Comparison of ENCODE assay signal across 11 mouse cellular contexts in genomic region chr4:47979579-47980313, GRCm38 (mm10).
DNase-seq lines count a peak whose midpoint lies in the region; ATAC-seq and TF ChIP-seq lines count a peak whose summit lies in the region.
"Had no signal": no experiment of that assay in that cellular context is flagged by ENCODE, and none has a peak within 500 bp of the region (broad histone marks: within the 10 kb centered on the region; RNA-seq: fewer than 3 reads in every experiment).

No protein-coding gene starts in this region.

- no peak overlapping the region for H3K9ac ChIP-seq in hindbrain, embryonic 13.5 days
- H3K9ac ChIP-seq: limb, embryonic 12.5 days had no signal

- H3K27ac ChIP-seq in left cerebral cortex, adult 2 months, result no peak overlapping the region
- no peak overlapping the region for H3K27ac ChIP-seq in hindbrain, embryonic 13.5 days
- H3K27ac ChIP-seq: limb, embryonic 12.5 days had no signal

- WGBS in hindbrain, embryonic 13.5 days, result 73% methylated on average over 13 of the region's 13 CpGs

- peak; percentile 9 to 29 for DNase-seq in left cerebral cortex, postnatal 14 days (ENCODE audit: low spot score in 2 of 2)
- DNase-seq in left cerebral cortex, adult 2 months (ENCODE audit: extremely low spot score in 1 of 2, low spot score in 2 of 2), result no peak
- DNase-seq in adrenal gland, adult 18-20 months (ENCODE audit: low spot score in 2 of 2), result peak; percentile 61 to 74
- DNase-seq in cerebellum, postnatal 25 days, result peak; percentile 99 to 100
- DNase-seq in heart, postnatal 25 days (ENCODE audit: low spot score), result peak; percentile 36
- peak; percentile 40 to 56 for DNase-seq in urinary bladder, postnatal 36 days (ENCODE audit: low spot score in 2 of 2)
- DNase-seq in thymus, adult 18-20 months, result no peak

- no peak overlapping the region for H3K4me2 ChIP-seq in hindbrain, embryonic 13.5 days
- H3K4me2 ChIP-seq: limb, embryonic 12.5 days had no signal

- no peak for ATAC-seq in hindbrain, embryonic 13.5 days (ENCODE audit: low FRiP score)
- ATAC-seq: Patski had no signal

- no peaks in the 10 kb centered on the region for H3K4me1 ChIP-seq in hindbrain, embryonic 13.5 days (replicated peaks)
- H3K4me1 ChIP-seq: limb, embryonic 12.5 days had no signal

- H3K27me3 ChIP-seq in hindbrain, embryonic 13.5 days, result no peaks in the 10 kb centered on the region
- H3K27me3 ChIP-seq: limb, embryonic 12.5 days had no signal

- intact Hi-C loops in left cerebral cortex, postnatal 14 days (cut with DNase I), result no loop called here
- intact Hi-C loops in left cerebral cortex, adult 2 months (cut with DNase I), result no loop called here
- intact Hi-C loops in heart, postnatal 25 days (cut with DNase I), result no loop called here

- no peaks in the 10 kb centered on the region for H3K36me3 ChIP-seq in hindbrain, embryonic 13.5 days
- H3K36me3 ChIP-seq: limb, embryonic 12.5 days had no signal

- H3K4me3 ChIP-seq in left cerebral cortex, adult 2 months, result no peak overlapping the region
- H3K4me3 ChIP-seq in hindbrain, embryonic 13.5 days, result no peak overlapping the region
- H3K4me3 ChIP-seq: erythroblast, embryonic 14.5 days; limb, embryonic 12.5 days had no signal

- no peak for TF ChIP-seq CTCF in left cerebral cortex, adult 2 months (IDR thresholded peaks at IDR 0.05)

- H3K9me3 ChIP-seq in hindbrain, embryonic 13.5 days, result no peaks in the 10 kb centered on the region
- H3K9me3 ChIP-seq: limb, embryonic 12.5 days had no signal

Comparison
In these comparisons a context has a peak if more than half of its experiments do, and no peak if none do; other contexts are left out.
1. DNase-seq: peak in left cerebral cortex, postnatal 14 days (2 of 2), adrenal gland, adult 18-20 months (2 of 2), cerebellum, postnatal 25 days (2 of 2), heart, postnatal 25 days (single experiment) and urinary bladder, postnatal 36 days (2 of 2); none in left cerebral cortex, adult 2 months (0 of 2) and thymus, adult 18-20 months (0 of 2).